Mouse (Mus musculus): ENCODE measurements around the gene Slc18b1. TPM values are rescaled to one million over a fixed set of nuclear protein-coding genes. Genes with fewer than 3 reads are reported as not detected.

Slc18b1 gene
- polyA plus RNA-seq, 1 experiment: 7.3 TPM

DNA sequence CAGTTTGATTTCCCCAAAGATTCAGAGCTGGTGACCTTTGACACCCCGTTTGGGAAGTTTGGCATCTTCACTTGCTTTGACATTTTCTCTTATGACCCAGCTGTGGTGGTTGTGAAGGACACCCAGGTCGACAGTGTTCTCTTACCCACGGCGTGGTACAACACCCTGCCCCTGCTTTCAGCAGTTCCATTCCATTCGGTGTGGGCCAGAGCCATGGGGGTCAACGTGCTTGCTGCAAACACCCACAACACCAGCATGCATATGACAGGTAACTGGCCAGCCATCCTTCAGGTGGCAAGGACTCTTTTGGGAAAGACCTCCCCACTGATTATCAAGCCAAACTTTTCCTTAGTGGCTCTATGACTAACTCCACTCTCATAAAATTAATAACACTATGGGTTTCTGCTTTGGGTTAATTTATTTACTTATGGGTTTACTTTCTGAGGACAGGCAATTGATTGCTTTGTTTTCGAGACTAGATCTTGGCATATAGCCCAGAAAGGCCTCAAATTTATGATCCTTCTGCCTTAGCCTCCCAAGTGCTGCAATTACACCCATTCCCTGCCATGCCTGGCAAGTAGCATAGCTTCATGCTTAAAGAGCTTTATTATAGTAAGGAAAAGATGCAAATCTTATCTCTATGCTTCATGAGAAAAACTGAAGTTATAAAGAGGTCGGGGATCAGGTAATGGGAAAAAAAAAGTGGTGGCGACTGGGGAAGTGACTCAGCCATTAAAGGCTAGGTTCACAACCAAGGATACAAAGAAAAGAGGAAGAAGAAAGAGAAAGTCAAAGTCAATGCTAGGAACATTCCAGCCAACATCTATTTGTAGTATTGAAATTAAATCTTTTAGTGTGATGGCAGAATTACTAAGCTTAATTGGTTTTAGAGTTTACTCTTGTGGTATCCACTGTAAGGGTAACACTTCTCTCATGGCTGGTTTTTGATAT, 67.9 kb downstream of the Slc18b1 start:
- Histone ChIP-seq H3K79me2 (ENCODE audit: control insufficient read depth, insufficient read depth) (no peaks in the 10 kb centered on the region), H3K27me3 (ENCODE audit: control insufficient read depth, insufficient read depth, insufficient read length) (no peaks in the 10 kb centered on the region), H3K79me3 (ENCODE audit: low read depth) (no peaks in the 10 kb centered on the region), H3K36me3 (ENCODE audit: control insufficient read depth, insufficient read depth) (no peaks in the 10 kb centered on the region), H3K4me3 (ENCODE audit: insufficient read depth, poor library complexity, severe bottlenecking) (no peak overlapping the region), H3ac (ENCODE audit: control insufficient read depth, insufficient read length, low read depth) (no peak overlapping the region)
- TF ChIP-seq USF1 (IDR thresholded peaks at IDR 0.05; ENCODE audit: low read depth) (no peak), MYOG (IDR thresholded peaks at IDR 0.05; ENCODE audit: control insufficient read depth, extremely low read depth, insufficient read length) (no peak), CTCF (IDR thresholded peaks at IDR 0.05; ENCODE audit: control insufficient read depth, insufficient read depth, insufficient read length) (no peak), CEBPB (IDR thresholded peaks at IDR 0.05; ENCODE audit: low read depth) (no peak), FOSL1 (IDR thresholded peaks at IDR 0.05; ENCODE audit: insufficient read depth, low read length, poor library complexity, severe bottlenecking) (no peak), MYOD1 (IDR thresholded peaks at IDR 0.05; ENCODE audit: control insufficient read depth, insufficient read length, low read depth) (no peak), MAX (IDR thresholded peaks at IDR 0.05) (no peak)

Other genes starting within 250 kb of the Slc18b1 start
- 6,760 TPM for gene Rps12, start 9.7 kb upstream of the Slc18b1 start, polyA plus RNA-seq (2012; fragmentation: generic; extraction: Trizol)
- gene Vnn3, start 54.5 kb downstream of the Slc18b1 start, polyA plus RNA-seq (2012; fragmentation: generic; extraction: Trizol): not detected
- gene Vnn1, start 97.7 kb downstream of the Slc18b1 start, polyA plus RNA-seq (2012; fragmentation: generic; extraction: Trizol): 0.16 TPM
- not detected for gene Taar1, start 123.4 kb downstream of the Slc18b1 start, polyA plus RNA-seq (2012; fragmentation: generic; extraction: Trizol)
- not detected for gene Taar2, start 141.6 kb downstream of the Slc18b1 start, polyA plus RNA-seq (2012; fragmentation: generic; extraction: Trizol)
- not detected for gene Taar3, start 152.6 kb downstream of the Slc18b1 start, polyA plus RNA-seq (2012; fragmentation: generic; extraction: Trizol)
- not detected for gene Taar4, start 163.5 kb downstream of the Slc18b1 start, polyA plus RNA-seq (2012; fragmentation: generic; extraction: Trizol)
- gene Taar5, start 173.7 kb downstream of the Slc18b1 start, polyA plus RNA-seq (2012; fragmentation: generic; extraction: Trizol): not detected
- not detected for gene Taar6, start 188.7 kb downstream of the Slc18b1 start, polyA plus RNA-seq (2012; fragmentation: generic; extraction: Trizol)
- not detected for gene Taar7a, start 196.5 kb downstream of the Slc18b1 start, polyA plus RNA-seq (2012; fragmentation: generic; extraction: Trizol)
- gene Taar7b, start 203.0 kb downstream of the Slc18b1 start, polyA plus RNA-seq (2012; fragmentation: generic; extraction: Trizol): not detected
- not detected for gene Taar7d, start 230.2 kb downstream of the Slc18b1 start, polyA plus RNA-seq (2012; fragmentation: generic; extraction: Trizol)
- gene Taar7e, start 240.6 kb downstream of the Slc18b1 start, polyA plus RNA-seq (2012; fragmentation: generic; extraction: Trizol): not detected

All from C2C12 (cell line).